Mouse (Mus musculus): Measurements from ENCODE around the gene Lhfpl3. TPM values are rescaled to one million over a fixed set of nuclear protein-coding genes. Genes with fewer than 3 reads are reported as not detected.
"Not testable (repeated sequence)": the region's sequence is repeated elsewhere in the genome, so short reads cannot be mapped to it uniquely, and the experiment has no call there.

Gene Lhfpl3
- polyA plus RNA-seq (2016; fragmentation: Nextera tagmentation; extraction: Ambion mirVana), result 0.26 TPM in 1 of 2 replicates, not detected in the other

GRCm38 (mm10) chr5:22745885-22746532, at the start of gene Lhfpl3:
TSS of gene Lhfpl3 (plus strand) at chr5:22746059.
- H3K27ac ChIP-seq, result peak within 1 kb of the TSS; percentile 66
- no peaks in the 10 kb centered on the region for H3K36me3 ChIP-seq (replicated peaks)
- under 1% methylated on average over 39 of the region's 53 CpGs for WGBS
- H3K27me3 ChIP-seq (ENCODE audit: poor library complexity, severe bottlenecking), result peaks cover 49% of the 10 kb centered on the region
- DNase-seq (ENCODE audit: extremely low spot score, low spot score), result peak; percentile 53
- peaks cover 21% of the 10 kb centered on the region for H3K4me1 ChIP-seq
- peak within 1 kb of the TSS; percentile 65 for H3K4me3 ChIP-seq
- H3K9me3 ChIP-seq, result no peaks in the 10 kb centered on the region

- not testable (repeated sequence) for H3K27ac ChIP-seq; H3K36me3 ChIP-seq (replicated peaks); H3K4me1 ChIP-seq; H3K4me3 ChIP-seq; DNase-seq (ENCODE audit: extremely low spot score, low spot score); H3K9me3 ChIP-seq; H3K27me3 ChIP-seq (ENCODE audit: poor library complexity, severe bottlenecking)
- WGBS, result 88% methylated on average over 4 of the region's 4 CpGs
Observed at GRCm38 (mm10) chr5:22706271-22706670, 39.6 kb upstream of the Lhfpl3 start.

- Histone ChIP-seq H3K36me3 (replicated peaks) (no peaks in the 10 kb centered on the region), H3K27ac (peak overlapping the region; percentile 66), H3K4me1 (peaks cover 21% of the 10 kb centered on the region), H3K9me3 (no peaks in the 10 kb centered on the region), H3K4me3 (peak overlapping the region; percentile 65), H3K27me3 (ENCODE audit: poor library complexity, severe bottlenecking) (peaks cover 49% of the 10 kb centered on the region)
- WGBS, result 1% methylated on average over 10 of the region's 10 CpGs
- DNase-seq (ENCODE audit: extremely low spot score, low spot score), result peak; percentile 48
Observed at GRCm38 (mm10) chr5:22745529-22745884, 352 bp upstream of the Lhfpl3 start.

- DNase-seq (ENCODE audit: extremely low spot score, low spot score), result peak; percentile 46
- under 1% methylated on average over 20 of the region's 20 CpGs for WGBS
- Histone ChIP-seq H3K4me1 (peaks cover 21% of the 10 kb centered on the region), H3K9me3 (no peaks in the 10 kb centered on the region), H3K27ac (peak overlapping the region; percentile 66), H3K27me3 (ENCODE audit: poor library complexity, severe bottlenecking) (peaks cover 49% of the 10 kb centered on the region), H3K4me3 (peak overlapping the region; percentile 65), H3K36me3 (replicated peaks) (no peaks in the 10 kb centered on the region)
Observed at GRCm38 (mm10) chr5:22746533-22747021, 718 bp downstream of the Lhfpl3 start.

- peaks cover 49% of the 10 kb centered on the region for H3K27me3 ChIP-seq (ENCODE audit: poor library complexity, severe bottlenecking)
- WGBS, result 4% methylated on average over 7 of the region's 7 CpGs
Observed at GRCm38 (mm10) chr5:22747305-22747704, 1.4 kb downstream of the Lhfpl3 start.

GRCm38 (mm10) chr5:22757261-22757660, 11.4 kb downstream of the Lhfpl3 start:
- WGBS, result 45% methylated on average over 3 of the region's 3 CpGs

More at GRCm38 (mm10) chr5:22747305-22747704, 1.4 kb downstream of the Lhfpl3 start:
- no peak for DNase-seq (ENCODE audit: extremely low spot score, low spot score)
- H3K4me1 ChIP-seq, result peaks cover 21% of the 10 kb centered on the region
- H3K9me3 ChIP-seq, result no peaks in the 10 kb centered on the region
- peak overlapping the region; percentile 65 for H3K4me3 ChIP-seq
- no peaks in the 10 kb centered on the region for H3K36me3 ChIP-seq (replicated peaks)
- no peak overlapping the region for H3K27ac ChIP-seq

GRCm38 (mm10) chr5:22770726-22771125, 24.9 kb downstream of the Lhfpl3 start:
- no peaks in the 10 kb centered on the region for H3K9me3 ChIP-seq
- no peak overlapping the region for H3K27ac ChIP-seq
- no peak for DNase-seq (ENCODE audit: extremely low spot score, low spot score)
- H3K4me3 ChIP-seq, result no peak overlapping the region
- no peaks in the 10 kb centered on the region for H3K36me3 ChIP-seq (replicated peaks)
- 62% methylated on average over 1 of the region's 1 CpGs for WGBS
- H3K4me1 ChIP-seq, result no peaks in the 10 kb centered on the region
- H3K27me3 ChIP-seq (ENCODE audit: poor library complexity, severe bottlenecking), result no peaks in the 10 kb centered on the region

More at GRCm38 (mm10) chr5:22757261-22757660, 11.4 kb downstream of the Lhfpl3 start:
- Histone ChIP-seq H3K4me1 (no peaks in the 10 kb centered on the region), H3K4me3 (no peak overlapping the region), H3K27me3 (ENCODE audit: poor library complexity, severe bottlenecking) (no peaks in the 10 kb centered on the region), H3K9me3 (no peaks in the 10 kb centered on the region), H3K27ac (no peak overlapping the region), H3K36me3 (replicated peaks) (no peaks in the 10 kb centered on the region)
- no peak for DNase-seq (ENCODE audit: extremely low spot score, low spot score)

GRCm38 (mm10) chr5:22795361-22795760, 49.5 kb downstream of the Lhfpl3 start:
- 89% methylated on average over 1 of the region's 1 CpGs for WGBS
- Histone ChIP-seq H3K9me3 (no peaks in the 10 kb centered on the region), H3K4me1 (no peaks in the 10 kb centered on the region), H3K36me3 (replicated peaks) (no peaks in the 10 kb centered on the region), H3K27ac (no peak overlapping the region), H3K27me3 (ENCODE audit: poor library complexity, severe bottlenecking) (no peaks in the 10 kb centered on the region), H3K4me3 (no peak overlapping the region)
- DNase-seq (ENCODE audit: extremely low spot score, low spot score), result no peak

GRCm38 (mm10) chr5:22813426-22813825, 67.6 kb downstream of the Lhfpl3 start:
- Histone ChIP-seq H3K27ac (no peak overlapping the region), H3K4me1 (no peaks in the 10 kb centered on the region), H3K27me3 (ENCODE audit: poor library complexity, severe bottlenecking) (no peaks in the 10 kb centered on the region), H3K9me3 (no peaks in the 10 kb centered on the region), H3K4me3 (no peak overlapping the region), H3K36me3 (replicated peaks) (no peaks in the 10 kb centered on the region)
- WGBS, result 92% methylated on average over 4 of the region's 4 CpGs
- DNase-seq (ENCODE audit: extremely low spot score, low spot score), result no peak

- H3K27me3 ChIP-seq (ENCODE audit: poor library complexity, severe bottlenecking), result no peaks in the 10 kb centered on the region
- H3K4me3 ChIP-seq, result no peak overlapping the region
- DNase-seq (ENCODE audit: extremely low spot score, low spot score), result no peak
- H3K4me1 ChIP-seq, result no peaks in the 10 kb centered on the region
- WGBS, result 90% methylated on average over 3 of the region's 3 CpGs
- peaks cover 8% of the 10 kb centered on the region for H3K9me3 ChIP-seq
- no peak overlapping the region for H3K27ac ChIP-seq
- no peaks in the 10 kb centered on the region for H3K36me3 ChIP-seq (replicated peaks)
Observed at GRCm38 (mm10) chr5:22829822-22830450, 84.1 kb downstream of the Lhfpl3 start.

GRCm38 (mm10) chr5:22851572-22851971, 105.7 kb downstream of the Lhfpl3 start:
- H3K4me1 ChIP-seq, result no peaks in the 10 kb centered on the region
- no peaks in the 10 kb centered on the region for H3K9me3 ChIP-seq
- H3K36me3 ChIP-seq (replicated peaks), result no peaks in the 10 kb centered on the region
- H3K27me3 ChIP-seq (ENCODE audit: poor library complexity, severe bottlenecking), result no peaks in the 10 kb centered on the region
- H3K4me3 ChIP-seq, result no peak overlapping the region
- WGBS, result 66% methylated on average over 14 of the region's 14 CpGs
- no peak overlapping the region for H3K27ac ChIP-seq
- no peak for DNase-seq (ENCODE audit: extremely low spot score, low spot score)

- H3K4me1 ChIP-seq, result no peaks in the 10 kb centered on the region
- no peak for DNase-seq (ENCODE audit: extremely low spot score, low spot score)
- H3K27ac ChIP-seq, result no peak overlapping the region
- H3K4me3 ChIP-seq, result no peak overlapping the region
- 87% methylated on average over 2 of the region's 2 CpGs for WGBS
- no peaks in the 10 kb centered on the region for H3K27me3 ChIP-seq (ENCODE audit: poor library complexity, severe bottlenecking)
- no peaks in the 10 kb centered on the region for H3K36me3 ChIP-seq (replicated peaks)
- no peaks in the 10 kb centered on the region for H3K9me3 ChIP-seq
Observed at GRCm38 (mm10) chr5:22853503-22853902, 107.6 kb downstream of the Lhfpl3 start.

- no peak overlapping the region for H3K4me3 ChIP-seq
- WGBS, result 87% methylated on average over 4 of the region's 4 CpGs
- H3K36me3 ChIP-seq (replicated peaks), result no peaks in the 10 kb centered on the region
- no peaks in the 10 kb centered on the region for H3K4me1 ChIP-seq
- H3K9me3 ChIP-seq, result no peaks in the 10 kb centered on the region
- H3K27me3 ChIP-seq (ENCODE audit: poor library complexity, severe bottlenecking), result no peaks in the 10 kb centered on the region
- DNase-seq (ENCODE audit: extremely low spot score, low spot score), result no peak
- H3K27ac ChIP-seq, result no peak overlapping the region
Observed at GRCm38 (mm10) chr5:22856480-22856879, 110.6 kb downstream of the Lhfpl3 start.
